Mouse (Mus musculus) naive thymus-derived CD4-positive, alpha-beta T cell, adult 2 months (primary cell): ENCODE measurements around the gene Gprc5d.
A peak's percentile ranks its signal among the peaks of the same experiment; 100 is the strongest.

Experiments used
- DNase-seq: peaks from one replicate; pipeline ENCODE4 v3.0.0-alpha.2; 2011; ENCODE audit warnings: low read depth

The Gprc5d gene

DNA sequence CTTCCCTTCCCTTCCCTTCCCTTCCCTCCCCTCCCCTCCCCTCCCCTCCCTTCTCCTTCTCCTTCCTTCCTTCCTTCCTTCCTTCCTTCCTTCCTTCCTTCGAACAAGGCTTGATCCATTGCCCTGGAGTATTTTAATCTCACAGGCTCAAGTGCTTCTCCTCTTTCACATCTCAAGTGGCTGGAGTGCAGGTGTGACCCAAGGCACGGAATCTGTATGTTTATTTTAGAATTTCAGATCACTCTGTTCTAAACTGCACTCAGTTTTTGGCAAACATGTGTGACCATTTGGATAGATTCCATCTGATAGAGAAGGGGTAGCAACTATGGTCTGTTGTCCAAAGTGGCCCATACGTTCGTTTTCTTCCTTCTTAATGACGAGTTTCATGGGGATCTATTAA, 49.9 kb downstream of the Gprc5d start:
- DNase-seq = no peak

DNA sequence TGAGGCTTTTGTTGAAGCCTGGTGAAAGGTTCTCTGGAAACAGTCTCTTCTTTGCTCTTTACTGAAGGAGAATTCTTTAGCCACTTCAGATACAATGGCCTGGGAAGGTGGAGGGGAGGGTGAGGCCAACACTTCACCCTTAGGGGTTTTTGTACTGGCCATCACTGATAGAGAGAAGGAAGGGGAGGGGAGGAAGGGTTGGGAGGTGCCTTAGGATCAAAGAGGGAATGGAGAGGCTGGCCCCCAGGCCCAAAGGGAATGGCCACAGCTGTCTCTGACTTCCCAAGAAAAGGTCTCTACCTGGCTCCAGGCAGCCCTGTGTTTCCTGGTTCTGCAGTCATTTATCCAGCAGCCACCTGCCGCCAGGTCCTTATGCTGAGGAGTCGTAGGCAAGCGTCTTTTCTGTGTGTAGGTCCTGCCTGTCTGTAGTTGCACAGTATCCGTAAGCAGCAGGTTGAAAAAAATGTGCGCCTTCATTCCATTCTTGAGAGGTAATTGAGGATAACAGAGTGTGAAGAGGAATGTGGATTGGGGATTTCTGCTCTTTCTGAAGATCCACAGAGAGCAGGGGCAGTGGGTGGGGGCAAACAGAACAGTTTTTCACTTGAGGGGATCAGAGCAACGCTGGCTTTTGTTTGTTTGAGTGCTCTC, 51.2 kb downstream of the Gprc5d start:
- DNase-seq = no peak

DNA sequence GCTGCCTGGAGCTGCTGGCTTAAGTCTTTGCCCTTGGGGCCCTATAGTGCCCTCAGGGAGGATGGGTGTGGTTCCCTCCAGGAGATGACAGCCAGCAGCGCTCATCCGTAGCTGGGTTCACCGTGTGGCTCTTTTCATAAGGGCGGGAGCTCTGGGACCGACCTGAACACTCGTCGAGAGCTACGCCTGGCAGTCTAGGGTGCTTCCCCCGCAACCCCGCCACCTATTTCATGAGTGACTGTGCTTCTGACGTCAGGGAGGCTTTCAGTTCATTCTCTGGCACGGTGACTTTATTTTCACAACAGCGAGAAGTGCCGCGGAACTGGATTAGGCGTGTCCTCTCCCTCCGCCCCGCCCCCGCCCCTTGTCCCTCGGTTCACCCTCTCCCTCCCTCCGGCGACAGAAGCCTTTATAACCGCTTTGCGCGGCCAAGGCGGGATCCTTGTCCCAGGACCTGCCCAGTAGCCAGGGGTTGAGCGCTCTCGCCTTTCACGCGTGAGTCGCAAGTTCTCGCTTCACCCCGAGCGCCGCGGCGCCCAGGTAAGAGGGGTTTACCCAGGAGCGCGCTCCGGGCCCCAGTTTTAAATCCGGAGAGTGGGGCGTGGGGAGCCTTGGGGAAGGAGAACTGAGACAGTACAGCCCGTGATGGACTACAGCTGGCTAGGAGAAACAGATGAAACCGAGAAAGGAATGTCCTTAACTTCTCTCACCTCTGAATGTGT, 52.7 kb downstream of the Gprc5d start, which contains the start of gene Gprc5a:
Gene Gprc5a, plus strand, starts transcription at position 416 of the 722 bp plus-strand sequence.
- DNase-seq = peak; percentile 69

- no peak for DNase-seq
Measured at GRCm38 (mm10) chr6:135064621-135065020, 53.5 kb downstream of the Gprc5d start.

- no peak for DNase-seq
Measured at GRCm38 (mm10) chr6:135060728-135061127, 57.4 kb downstream of the Gprc5d start.
